Mouse (Mus musculus): ENCODE results near the gene Ice2. TPM values are rescaled to one million over a fixed set of nuclear protein-coding genes. Genes with fewer than 3 reads are reported as not detected.

Gene Ice2
- polyA plus RNA-seq, 1 experiment from 2014 or later = 5.1 TPM

DNA sequence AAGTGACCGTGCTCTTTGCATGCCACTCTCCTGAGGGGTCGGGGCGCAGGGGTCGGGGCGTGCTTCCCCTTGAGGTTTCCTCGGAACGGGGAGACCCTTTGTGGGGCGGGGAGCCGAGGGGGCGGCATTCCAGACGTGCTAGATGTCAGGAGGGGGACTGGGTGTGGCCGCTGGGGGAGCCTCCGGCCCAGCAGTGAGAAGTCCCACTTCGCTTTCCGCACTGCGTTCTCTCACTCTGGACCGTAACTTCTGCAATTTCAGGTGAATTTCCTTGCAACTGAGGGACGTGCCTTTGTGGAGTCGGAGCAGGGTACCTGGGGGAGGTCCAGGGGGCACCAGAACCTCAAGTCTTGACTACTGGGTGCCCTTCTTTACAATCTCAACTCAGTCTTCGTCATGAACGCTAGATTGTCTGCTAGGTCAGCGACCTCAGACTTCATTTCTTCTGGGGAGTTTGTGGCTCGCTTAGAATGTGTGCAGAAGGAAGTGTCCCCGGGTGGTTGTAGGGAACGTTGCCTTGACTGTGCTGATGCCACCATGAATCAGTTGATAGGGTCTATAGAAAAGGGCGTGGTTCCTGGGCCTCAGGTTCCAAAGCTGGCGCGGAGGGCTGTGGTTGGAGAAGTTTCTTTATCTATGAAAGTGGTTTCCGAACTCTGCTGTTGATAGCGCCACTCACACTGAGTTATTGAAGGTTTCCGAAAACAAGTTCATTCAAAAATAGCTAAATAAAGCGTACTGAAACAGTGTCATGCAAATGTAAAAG, 56.4 kb downstream of the Ice2 start:
- Histone ChIP-seq H3K27ac (ENCODE audit: low read depth) (peak overlapping the region; percentile 91), H3K4me3 (ENCODE audit: low read depth, low read length) (peak overlapping the region; percentile 76), H3K4me1 (ENCODE audit: insufficient read depth) (peaks cover 44% of the 10 kb centered on the region), H3K4me2 (ENCODE audit: low read depth, low read length) (peak overlapping the region; percentile 84), H3K9ac (replicated peaks) (peak overlapping the region; percentile 80), H3K27me3 (ENCODE audit: insufficient read depth, low read length) (no peaks in the 10 kb centered on the region), H3K9me3 (ENCODE audit: low read length) (no peaks in the 10 kb centered on the region), H3K36me3 (replicated peaks; ENCODE audit: insufficient read depth, low read length) (no peaks in the 10 kb centered on the region)
- TF ChIP-seq CTCF (IDR thresholded peaks at IDR 0.05; ENCODE audit: low read depth) (0 out of 2 replicates have a peak, but pooled peaks have one; percentile 4), EP300 (IDR thresholded peaks at IDR 0.05; ENCODE audit: low read depth) (no peak)
- 2% methylated on average over 31 of the region's 32 CpGs for WGBS (ENCODE audit: insufficient replicate concordance)
- DNase-seq (peak; percentile 51), ATAC-seq (peak; percentile 35)

DNA sequence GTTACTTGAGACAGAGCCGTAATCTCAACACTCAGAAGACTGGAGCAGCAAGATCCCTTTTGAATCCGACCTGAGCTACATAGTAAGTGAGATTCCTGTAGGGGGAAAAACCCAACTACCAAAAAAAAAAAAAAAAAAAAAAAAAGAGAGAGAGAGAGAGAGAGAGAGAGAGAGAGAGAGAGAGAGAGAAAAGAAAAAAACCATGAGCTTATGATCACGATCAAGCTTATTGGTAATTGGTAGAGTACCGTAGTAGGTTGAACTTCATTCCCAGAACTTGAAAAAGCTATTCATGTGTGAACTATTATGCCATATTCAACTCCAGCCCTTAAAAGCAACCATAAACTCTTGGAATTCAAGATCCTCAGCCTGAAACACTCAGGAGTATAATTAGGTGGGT, 57.0 kb downstream of the Ice2 start:
- no peak for DNase-seq

DNA sequence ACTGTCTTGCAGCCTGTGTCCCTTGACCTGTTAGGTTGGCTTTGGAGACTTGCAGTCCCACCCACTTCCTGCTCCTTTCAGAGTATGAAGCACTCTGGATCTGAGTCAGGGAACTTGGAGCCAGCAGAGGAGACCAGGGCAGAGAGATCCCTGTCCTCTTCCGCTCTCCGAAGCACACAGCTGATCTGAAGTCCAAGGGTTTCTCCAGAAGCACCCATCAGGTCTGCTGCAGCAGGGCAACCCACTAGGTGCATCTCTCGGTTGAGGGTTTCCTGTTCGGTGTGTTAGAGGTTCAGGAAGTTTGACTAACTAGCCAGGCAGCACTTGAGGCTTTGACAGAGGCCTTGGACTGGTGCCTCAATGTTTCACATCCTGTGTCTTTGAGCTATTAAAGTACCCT, 57.7 kb downstream of the Ice2 start:
- Histone ChIP-seq H3K9me3 (ENCODE audit: low read length) (no peaks in the 10 kb centered on the region), H3K4me3 (ENCODE audit: low read depth, low read length) (peak overlapping the region; percentile 76), H3K27me3 (ENCODE audit: insufficient read depth, low read length) (no peaks in the 10 kb centered on the region), H3K9ac (replicated peaks) (no peak overlapping the region), H3K4me2 (ENCODE audit: low read depth, low read length) (peak overlapping the region; percentile 84), H3K27ac (ENCODE audit: low read depth) (peak overlapping the region; percentile 44), H3K4me1 (ENCODE audit: insufficient read depth) (peaks cover 53% of the 10 kb centered on the region), H3K36me3 (replicated peaks; ENCODE audit: insufficient read depth, low read length) (no peaks in the 10 kb centered on the region; the same call in 1 of the 2 replicates)
- ATAC-seq (no peak), DNase-seq (no peak)
- WGBS (ENCODE audit: insufficient replicate concordance) = 31% methylated on average over 4 of the region's 4 CpGs
- no peak for TF ChIP-seq CTCF (IDR thresholded peaks at IDR 0.05; ENCODE audit: low read depth)
- TF ChIP-seq EP300 (IDR thresholded peaks at IDR 0.05; ENCODE audit: low read depth) = no peak

More for the DNA sequence above, 57.0 kb downstream of the Ice2 start:
- peak overlapping the region; percentile 84 for H3K4me2 ChIP-seq (ENCODE audit: low read depth, low read length)
- peak overlapping the region; percentile 91 for H3K27ac ChIP-seq (ENCODE audit: low read depth)
- peaks cover 50% of the 10 kb centered on the region for H3K4me1 ChIP-seq (ENCODE audit: insufficient read depth)
- TF ChIP-seq EP300 (IDR thresholded peaks at IDR 0.05; ENCODE audit: low read depth) = no peak
- no peak for TF ChIP-seq CTCF (IDR thresholded peaks at IDR 0.05; ENCODE audit: low read depth)
- H3K36me3 ChIP-seq (replicated peaks; ENCODE audit: insufficient read depth, low read length) = no peaks in the 10 kb centered on the region; the same call in 1 of the 2 replicates
- H3K4me3 ChIP-seq (ENCODE audit: low read depth, low read length) = peak overlapping the region; percentile 76
- WGBS (ENCODE audit: insufficient replicate concordance) = 33% methylated on average over 4 of the region's 4 CpGs
- no peaks in the 10 kb centered on the region for H3K9me3 ChIP-seq (ENCODE audit: low read length)
- no peak for ATAC-seq
- H3K27me3 ChIP-seq (ENCODE audit: insufficient read depth, low read length) = no peaks in the 10 kb centered on the region
- peak overlapping the region; percentile 80 for H3K9ac ChIP-seq (replicated peaks)

DNA sequence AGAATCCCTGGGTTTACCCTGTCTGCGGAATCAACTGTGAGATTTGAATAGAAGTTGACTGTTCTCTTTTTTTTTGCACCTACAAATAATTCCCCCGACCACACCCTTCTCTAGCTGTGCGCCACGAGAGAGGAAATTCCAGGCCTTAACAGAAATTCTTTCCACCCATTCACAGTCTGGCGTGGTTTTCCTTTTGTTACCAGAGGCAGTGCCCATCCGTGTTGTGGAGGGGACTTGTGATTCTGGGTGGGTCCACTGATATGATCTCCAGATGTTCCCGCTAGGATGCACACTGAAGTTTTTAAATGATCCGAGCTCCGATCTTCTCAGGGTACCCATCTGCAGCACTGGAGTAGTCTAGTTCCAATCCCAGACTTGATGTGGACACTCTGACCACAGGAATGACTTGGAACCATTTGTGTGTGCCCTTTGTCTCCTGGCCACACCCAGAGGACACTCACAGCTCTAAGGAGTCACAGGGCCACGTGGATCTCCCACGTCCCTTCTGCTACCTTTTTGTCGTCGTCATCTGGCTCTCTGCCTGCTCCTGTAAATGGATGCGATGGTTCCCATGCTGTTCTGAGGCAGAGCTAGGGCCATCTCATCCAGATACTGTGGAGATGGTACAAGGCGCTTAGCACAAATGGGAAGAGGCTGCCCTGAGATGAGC, 58.8 kb downstream of the Ice2 start:
- Histone ChIP-seq H3K36me3 (replicated peaks; ENCODE audit: insufficient read depth, low read length) (no peaks in the 10 kb centered on the region; the same call in 1 of the 2 replicates), H3K27ac (ENCODE audit: low read depth) (no peak overlapping the region; the same call in 1 of the 2 replicates), H3K4me2 (ENCODE audit: low read depth, low read length) (0 out of 2 replicates have a peak overlapping the region, but pooled peaks have one; percentile 84), H3K9me3 (ENCODE audit: low read length) (no peaks in the 10 kb centered on the region), H3K4me1 (ENCODE audit: insufficient read depth) (peaks cover 53% of the 10 kb centered on the region), H3K4me3 (ENCODE audit: low read depth, low read length) (no peak overlapping the region), H3K27me3 (ENCODE audit: insufficient read depth, low read length) (no peaks in the 10 kb centered on the region), H3K9ac (replicated peaks) (no peak overlapping the region)
- TF ChIP-seq EP300 (IDR thresholded peaks at IDR 0.05; ENCODE audit: low read depth) (no peak), CTCF (IDR thresholded peaks at IDR 0.05; ENCODE audit: low read depth) (no peak)
- no peak for DNase-seq
- ATAC-seq = no peak
- WGBS (ENCODE audit: insufficient replicate concordance) = 69% methylated on average over 15 of the region's 15 CpGs

DNA sequence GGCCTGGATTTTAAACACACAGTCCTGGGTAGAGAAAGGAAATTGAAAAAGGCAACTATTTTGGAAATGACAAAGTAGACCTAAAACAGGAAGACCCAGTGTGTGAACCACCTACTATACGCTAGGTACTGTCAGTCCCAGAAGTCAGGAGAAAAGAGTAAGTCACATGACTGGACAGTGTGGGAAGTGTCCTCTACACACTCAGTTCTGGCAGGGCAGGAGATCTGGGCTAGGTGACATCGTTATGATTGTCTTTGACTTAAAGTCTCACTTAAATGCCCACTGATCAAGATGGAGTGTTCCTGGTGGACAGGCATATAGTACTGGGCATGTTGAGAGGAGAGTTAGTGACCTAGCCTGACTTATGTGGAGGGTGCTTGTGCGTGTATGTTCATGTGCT, 59.4 kb downstream of the Ice2 start:
- no peak for ATAC-seq
- no peak for TF ChIP-seq CTCF (IDR thresholded peaks at IDR 0.05; ENCODE audit: low read depth)
- no peak for TF ChIP-seq EP300 (IDR thresholded peaks at IDR 0.05; ENCODE audit: low read depth)
- 72% methylated on average over 3 of the region's 3 CpGs for WGBS (ENCODE audit: insufficient replicate concordance)
- H3K4me2 ChIP-seq (ENCODE audit: low read depth, low read length) = no peak overlapping the region
- H3K27ac ChIP-seq (ENCODE audit: low read depth) = peak overlapping the region; percentile 81
- no peaks in the 10 kb centered on the region; the same call in 1 of the 2 replicates for H3K36me3 ChIP-seq (replicated peaks; ENCODE audit: insufficient read depth, low read length)
- H3K4me3 ChIP-seq (ENCODE audit: low read depth, low read length) = no peak overlapping the region
- no peak for DNase-seq
- H3K9me3 ChIP-seq (ENCODE audit: low read length) = no peaks in the 10 kb centered on the region
- no peaks in the 10 kb centered on the region for H3K27me3 ChIP-seq (ENCODE audit: insufficient read depth, low read length)
- H3K4me1 ChIP-seq (ENCODE audit: insufficient read depth) = peaks cover 53% of the 10 kb centered on the region
- no peak overlapping the region for H3K9ac ChIP-seq (replicated peaks)

All from liver, postnatal 0 days (tissue).